Mouse (Mus musculus) embryonic fibroblast, embryonic 13.5 days (primary cell): ENCODE measurements around the gene Med26.

Source experiments
- CTCF ChIP-seq: IDR thresholded peaks from 2 replicates; pipeline ENCODE4 v1.5.1; 2011; ENCODE audit warnings: mild to moderate bottlenecking, control low read depth, low read length, moderate library complexity, borderline replicate concordance; ENCODE audit not compliant: insufficient read depth
- POLR2A ChIP-seq: IDR thresholded peaks from 2 replicates; pipeline ENCODE4 v1.6.1; 2011; ENCODE audit warnings: low read depth, mild to moderate bottlenecking, control low read depth, low read length, moderate library complexity

GRCm38 (mm10) chr8:72499521-72500284 is 48.4 kb downstream of the Med26 start:
- no peak for TF ChIP-seq POLR2A
- TF ChIP-seq CTCF, result no peak
